Mouse (Mus musculus) forebrain, embryonic 12.5 days (tissue): ENCODE data around the gene Arhgef18. TPM values are rescaled to one million over a fixed set of nuclear protein-coding genes. Genes with fewer than 3 reads are reported as not detected.

Source experiments
- ATAC-seq: fragments of 200-750 bp; cut with Nextera tagmentation; 2 replicates; pipeline ENCODE4 v1.8.0; 2017; ENCODE audit warnings: moderate TSS enrichment; ENCODE audit not compliant: low FRiP score
- H3K27ac ChIP-seq: fragments of 300-500 bp; sonication (generic); 2 replicates; pipeline ENCODE4 v1.5.1; 2016; ENCODE audit warnings: mild to moderate bottlenecking
- H3K27me3 ChIP-seq: fragments of 300-500 bp; sonication (generic); 2 replicates; pipeline ENCODE4 v1.6.1; 2016; ENCODE audit warnings: mild to moderate bottlenecking
- H3K36me3 ChIP-seq: fragments of 300-500 bp; sonication (generic); replicated peaks from 2 replicates; pipeline ENCODE4 v1.6.1; 2016; ENCODE audit warnings: mild to moderate bottlenecking
- H3K4me1 ChIP-seq: fragments of 300-500 bp; sonication (generic); 2 replicates; pipeline ENCODE4 v1.6.1; 2016
- H3K4me2 ChIP-seq: fragments of 300-500 bp; sonication (generic); 2 replicates; pipeline ENCODE4 v1.6.1; 2016; ENCODE audit warnings: mild to moderate bottlenecking, moderate library complexity
- H3K4me3 ChIP-seq: fragments of 300-500 bp; sonication (generic); replicated peaks from 2 replicates; pipeline ENCODE4 v1.5.1; 2016; ENCODE audit warnings: mild to moderate bottlenecking
- H3K9ac ChIP-seq: fragments of 300-500 bp; sonication (generic); 2 replicates; pipeline ENCODE4 v1.6.1; 2016; ENCODE audit warnings: mild to moderate bottlenecking
- H3K9me3 ChIP-seq: fragments of 300-500 bp; sonication (generic); 2 replicates; pipeline ENCODE4 v1.6.1; 2016
- WGBS: fragments of 180-500 bp; shearing (Covaris S2); methylation state at CpG from one replicate; pipeline ENCODE4 v1.1.7; 2016; 5-methylcytosine and 5-hydroxymethylcytosine counted together
- polyA plus RNA-seq: library from polyadenylated mRNA; unstranded; fragments of >200 nt; fragmentation: Nextera tagmentation; extraction: Ambion mirVana; gene quantifications from 2 replicates; pipeline ENCODE4 v1.2.1, GENCODE M21; 2016

Gene Arhgef18
- 13.4 and 14.2 TPM in 2 replicates for polyA plus RNA-seq

GRCm38 (mm10) chr8:3392771-3393710 lies at the start of gene Arhgef18:
Gene Arhgef18, plus strand, starts transcription at chr8:3393006.
- peak; percentile 97 for ATAC-seq
- H3K4me3 ChIP-seq = peak within 1 kb of the TSS; percentile 76
- peaks cover 31% of the 10 kb centered on the region for H3K4me1 ChIP-seq
- H3K9ac ChIP-seq = peak within 1 kb of the TSS; percentile 79
- H3K27me3 ChIP-seq = no peaks in the 10 kb centered on the region
- under 1% methylated on average over 47 of the region's 48 CpGs for WGBS
- H3K36me3 ChIP-seq = no peaks in the 10 kb centered on the region
- H3K9me3 ChIP-seq = no peaks in the 10 kb centered on the region
- H3K4me2 ChIP-seq = peak within 1 kb of the TSS; percentile 79
- no peak within 1 kb of the TSS for H3K27ac ChIP-seq

DNA sequence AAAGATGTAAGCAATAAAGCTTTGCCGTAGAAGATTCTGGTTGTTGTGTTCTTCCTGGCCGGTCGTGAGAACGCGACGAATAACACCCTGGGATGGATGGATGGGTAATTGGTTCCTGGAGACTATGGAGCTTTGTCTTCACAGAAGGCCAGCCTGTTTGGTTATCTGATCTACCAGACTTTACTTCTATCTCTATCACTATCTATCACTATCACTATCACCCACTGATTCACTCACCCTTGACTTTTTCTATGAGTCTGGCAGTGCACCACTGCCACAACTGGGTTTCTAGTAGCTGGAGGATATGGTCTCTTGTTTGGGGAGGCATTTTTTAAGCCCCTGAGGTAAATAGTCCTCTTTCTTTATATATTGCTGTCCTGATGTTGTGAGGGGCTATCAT lies 47.5 kb upstream of the Arhgef18 start:
- Histone ChIP-seq H3K4me3 (no peak overlapping the region), H3K9ac (no peak overlapping the region), H3K4me2 (no peak overlapping the region), H3K27ac (no peak overlapping the region), H3K9me3 (no peaks in the 10 kb centered on the region), H3K4me1 (no peaks in the 10 kb centered on the region), H3K27me3 (no peaks in the 10 kb centered on the region), H3K36me3 (no peaks in the 10 kb centered on the region)
- WGBS = 95% methylated on average over 6 of the region's 6 CpGs
- ATAC-seq = no peak

- Histone ChIP-seq H3K4me2 (no peak overlapping the region), H3K4me3 (no peak overlapping the region), H3K9me3 (no peaks in the 10 kb centered on the region), H3K36me3 (no peaks in the 10 kb centered on the region), H3K9ac (no peak overlapping the region), H3K27ac (no peak overlapping the region), H3K27me3 (no peaks in the 10 kb centered on the region), H3K4me1 (no peaks in the 10 kb centered on the region)
- WGBS = 85% methylated on average over 5 of the region's 5 CpGs
- no peak for ATAC-seq
Observed at GRCm38 (mm10) chr8:3346691-3347413, 46.0 kb upstream of the Arhgef18 start.

DNA sequence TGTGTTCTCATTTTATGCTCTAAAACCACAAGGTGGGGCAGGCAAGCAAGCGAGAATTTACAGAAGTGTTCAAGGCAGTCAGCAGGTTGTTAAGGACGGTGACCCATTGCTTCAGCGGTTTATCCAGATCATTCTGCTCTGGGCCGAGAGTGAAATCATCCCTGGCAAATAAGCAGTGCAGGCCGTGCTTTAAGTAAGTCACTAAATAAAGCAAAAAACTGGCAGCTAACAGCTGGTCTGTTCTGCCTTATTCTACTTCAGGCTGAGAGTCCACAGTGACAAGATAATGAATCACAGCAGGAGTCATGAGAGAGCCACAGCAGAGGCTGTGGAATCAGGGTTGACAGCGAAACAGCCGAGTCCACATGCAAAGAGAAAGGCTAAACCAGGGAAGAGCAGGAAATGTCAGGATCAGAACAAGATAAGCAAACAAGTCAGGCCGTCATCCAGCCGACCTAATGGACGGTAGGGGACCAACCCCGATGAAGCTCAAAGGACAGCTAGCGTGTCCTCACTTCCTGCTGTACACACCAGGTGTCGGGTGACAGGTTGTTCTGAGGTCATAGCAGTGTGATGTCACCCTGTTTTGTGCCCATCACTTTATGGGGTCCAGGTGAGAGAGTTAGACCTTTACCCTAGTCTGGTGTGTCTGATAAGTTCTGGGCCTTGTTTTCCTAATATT lies 44.5 kb upstream of the Arhgef18 start:
- Histone ChIP-seq H3K27ac (no peak overlapping the region), H3K4me2 (no peak overlapping the region), H3K36me3 (no peaks in the 10 kb centered on the region), H3K4me3 (no peak overlapping the region), H3K9me3 (no peaks in the 10 kb centered on the region), H3K27me3 (no peaks in the 10 kb centered on the region), H3K4me1 (no peaks in the 10 kb centered on the region), H3K9ac (no peak overlapping the region)
- WGBS = 65% methylated on average over 13 of the region's 13 CpGs
- ATAC-seq = no peak

DNA sequence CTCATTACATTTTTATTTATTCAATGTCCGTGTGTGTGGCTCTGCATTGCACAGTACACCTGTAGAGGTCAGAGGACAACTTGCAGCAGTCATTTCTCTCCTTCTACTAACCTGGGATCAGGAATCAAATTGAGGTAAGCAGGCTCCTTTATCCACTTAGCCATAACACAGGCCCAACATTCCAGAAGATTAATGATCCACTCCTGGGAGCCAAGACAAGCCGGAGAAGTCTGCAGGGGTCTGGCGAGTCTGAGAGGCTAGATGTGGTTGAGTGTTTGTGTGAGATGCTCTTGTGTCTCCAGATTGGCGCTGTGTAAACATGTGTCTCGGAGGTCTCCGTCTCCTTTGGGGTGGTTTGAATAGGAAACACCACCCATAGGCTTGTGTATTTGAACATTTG lies 42.1 kb upstream of the Arhgef18 start:
- Histone ChIP-seq H3K9me3 (no peaks in the 10 kb centered on the region), H3K4me2 (no peak overlapping the region), H3K4me3 (no peak overlapping the region), H3K9ac (no peak overlapping the region), H3K4me1 (no peaks in the 10 kb centered on the region), H3K36me3 (no peaks in the 10 kb centered on the region), H3K27ac (no peak overlapping the region), H3K27me3 (no peaks in the 10 kb centered on the region)
- WGBS = 82% methylated on average over 6 of the region's 6 CpGs
- no peak for ATAC-seq

DNA sequence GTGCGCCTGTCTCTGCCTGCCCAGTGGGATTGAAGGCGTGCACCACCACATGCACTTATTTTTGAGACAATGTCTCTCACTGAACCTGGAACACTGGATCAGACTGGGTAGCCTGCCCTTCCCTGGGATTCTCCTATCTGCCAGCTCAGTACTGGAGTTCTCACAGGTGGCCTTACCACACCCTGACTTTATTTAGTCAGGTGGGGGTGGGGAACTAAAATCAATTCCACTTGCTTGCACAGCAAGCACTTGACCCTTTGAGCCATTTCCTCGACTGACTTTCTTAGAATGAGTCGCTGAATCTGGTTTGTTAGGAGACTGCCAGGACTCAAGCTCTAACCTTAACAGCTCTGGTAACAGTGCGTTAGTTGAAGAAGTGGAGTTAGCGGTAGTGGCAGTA lies 40.1 kb upstream of the Arhgef18 start:
- no peak for ATAC-seq
- no peak overlapping the region for H3K4me3 ChIP-seq
- 84% methylated on average over 6 of the region's 6 CpGs for WGBS
- H3K27ac ChIP-seq = no peak overlapping the region
- no peaks in the 10 kb centered on the region for H3K9me3 ChIP-seq
- H3K27me3 ChIP-seq = no peaks in the 10 kb centered on the region
- no peaks in the 10 kb centered on the region for H3K36me3 ChIP-seq
- no peak overlapping the region for H3K9ac ChIP-seq
- H3K4me1 ChIP-seq = no peaks in the 10 kb centered on the region
- no peak overlapping the region for H3K4me2 ChIP-seq

GRCm38 (mm10) chr8:3353189-3353810 lies 39.5 kb upstream of the Arhgef18 start, which contains the start of gene A430078G23Rik:
Gene A430078G23Rik, plus strand, starts transcription at chr8:3353415.
- 83% methylated on average over 13 of the region's 13 CpGs for WGBS
- Histone ChIP-seq H3K9ac (no peak within 1 kb of the TSS), H3K9me3 (no peaks in the 10 kb centered on the region), H3K36me3 (no peaks in the 10 kb centered on the region), H3K4me3 (no peak within 1 kb of the TSS), H3K27ac (no peak within 1 kb of the TSS), H3K4me1 (no peaks in the 10 kb centered on the region), H3K27me3 (no peaks in the 10 kb centered on the region), H3K4me2 (no peak within 1 kb of the TSS)
- no peak for ATAC-seq

- no peak for ATAC-seq
- Histone ChIP-seq H3K9me3 (no peaks in the 10 kb centered on the region), H3K4me3 (no peak overlapping the region), H3K4me1 (no peaks in the 10 kb centered on the region), H3K27ac (no peak overlapping the region), H3K36me3 (no peaks in the 10 kb centered on the region), H3K27me3 (no peaks in the 10 kb centered on the region), H3K9ac (no peak overlapping the region), H3K4me2 (no peak overlapping the region)
- WGBS = 74% methylated on average over 6 of the region's 6 CpGs
Observed at GRCm38 (mm10) chr8:3353811-3354442, 38.9 kb upstream of the Arhgef18 start.

- no peak overlapping the region for H3K27ac ChIP-seq
- no peak for ATAC-seq
- no peaks in the 10 kb centered on the region for H3K9me3 ChIP-seq
- H3K4me2 ChIP-seq = no peak overlapping the region
- H3K9ac ChIP-seq = no peak overlapping the region
- H3K36me3 ChIP-seq = no peaks in the 10 kb centered on the region
- 80% methylated on average over 5 of the region's 5 CpGs for WGBS
- H3K27me3 ChIP-seq = no peaks in the 10 kb centered on the region
- no peak overlapping the region for H3K4me3 ChIP-seq
- no peaks in the 10 kb centered on the region for H3K4me1 ChIP-seq
Observed at GRCm38 (mm10) chr8:3354443-3354812, 38.4 kb upstream of the Arhgef18 start.

- no peak for ATAC-seq
- Histone ChIP-seq H3K9ac (no peak overlapping the region), H3K27me3 (no peaks in the 10 kb centered on the region), H3K4me3 (no peak overlapping the region), H3K27ac (no peak overlapping the region), H3K36me3 (no peaks in the 10 kb centered on the region), H3K9me3 (no peaks in the 10 kb centered on the region), H3K4me2 (no peak overlapping the region), H3K4me1 (no peaks in the 10 kb centered on the region)
- WGBS = 83% methylated on average over 6 of the region's 6 CpGs
Observed at GRCm38 (mm10) chr8:3355586-3355985, 37.2 kb upstream of the Arhgef18 start.

GRCm38 (mm10) chr8:3358060-3358459 lies 34.7 kb upstream of the Arhgef18 start:
- peak; percentile 65; the same call in 1 of the 2 replicates for ATAC-seq
- no peaks in the 10 kb centered on the region for H3K36me3 ChIP-seq
- no peaks in the 10 kb centered on the region for H3K9me3 ChIP-seq
- WGBS = 3% methylated on average over 4 of the region's 4 CpGs
- H3K4me3 ChIP-seq = no peak overlapping the region
- no peak overlapping the region for H3K27ac ChIP-seq
- H3K9ac ChIP-seq = no peak overlapping the region
- H3K27me3 ChIP-seq = no peaks in the 10 kb centered on the region
- H3K4me1 ChIP-seq = no peaks in the 10 kb centered on the region
- H3K4me2 ChIP-seq = no peak overlapping the region
